Mouse (Mus musculus) testis, adult 2 months (tissue): Measurements from ENCODE around the gene Chd3.

Experiments
- CTCF ChIP-seq: fragments of 200-500 bp; IDR thresholded peaks from 2 replicates; pipeline ENCODE4 v1.5.1; 2012; ENCODE audit warnings: low read depth, mild to moderate bottlenecking, inconsistent platforms, low read length, moderate library complexity; ENCODE audit not compliant: control insufficient read depth, insufficient read depth, insufficient replicate concordance
- POLR2A ChIP-seq: fragments of 200-500 bp; IDR thresholded peaks from 2 replicates; pipeline ENCODE4 v1.6.1; 2012; ENCODE audit warnings: low read depth, mild to moderate bottlenecking, inconsistent platforms, low read length, moderate library complexity; ENCODE audit not compliant: control insufficient read depth

DNA sequence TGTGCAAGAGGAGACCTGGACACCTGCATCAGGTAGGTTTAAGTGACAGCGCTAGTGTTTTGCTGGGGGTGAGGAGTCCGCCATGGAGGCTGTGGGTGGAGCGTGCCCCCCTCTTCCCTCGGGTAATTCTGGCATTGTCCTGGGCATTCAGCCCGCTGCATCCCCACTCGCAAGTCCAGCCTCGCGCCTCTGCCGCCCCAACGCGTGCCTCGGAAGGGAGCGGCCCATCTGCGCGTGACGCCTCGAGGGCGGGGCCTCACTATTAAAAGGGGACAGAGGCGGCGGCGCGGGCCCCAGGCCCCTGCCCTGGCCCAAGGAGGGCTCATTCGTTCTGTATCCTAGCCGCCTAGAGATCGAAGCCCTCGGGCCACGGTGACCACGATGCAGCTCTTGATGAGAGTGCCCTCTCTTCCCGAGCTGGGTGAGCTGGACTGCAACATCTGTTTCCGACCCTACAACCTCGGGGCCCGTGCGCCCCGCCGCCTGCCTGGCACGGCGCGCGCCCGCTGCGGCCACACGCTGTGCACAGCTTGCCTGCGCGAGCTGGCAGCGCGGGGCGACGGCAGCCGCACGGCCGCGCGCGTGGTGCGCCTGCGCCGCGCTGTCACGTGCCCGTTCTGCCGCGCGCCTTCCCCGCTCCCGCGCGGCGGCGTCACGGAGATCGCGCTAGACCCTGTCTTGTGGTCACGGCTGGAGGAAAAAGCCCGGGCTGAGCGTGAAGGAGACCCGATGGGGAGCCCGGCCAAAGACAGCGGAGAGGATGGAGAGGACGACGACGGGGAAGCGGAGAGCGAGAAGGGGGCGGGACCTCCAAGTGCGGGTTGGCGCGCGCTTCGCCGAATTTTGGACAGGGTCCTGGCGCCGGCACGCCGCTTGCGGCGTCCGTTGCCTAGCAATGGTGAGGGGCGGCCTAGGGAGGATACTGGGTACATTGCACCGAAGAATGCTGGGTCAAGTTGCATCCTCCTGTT, 28.8 kb downstream of the Chd3 start, which contains the start of gene Rnf227:
- no peak for TF ChIP-seq CTCF
- TF ChIP-seq POLR2A = no peak
